Mouse (Mus musculus): Measurements from ENCODE around the gene Hbs1l.

The Hbs1l gene

GRCm38 (mm10) chr10:21295759-21296621, at the start of gene Hbs1l:
Gene Hbs1l (plus strand): TSS chr10:21295979.
- DNase-seq (ENCODE audit: low spot score in 2 of 2), result peak; percentile 91 to 93

GRCm38 (mm10) chr10:21248556-21248955, 47.2 kb upstream of the Hbs1l start:
- DNase-seq (ENCODE audit: low spot score in 2 of 2), result no peak

- peak; percentile 85 to 86 for DNase-seq (ENCODE audit: low spot score in 2 of 2)
Observed at GRCm38 (mm10) chr10:21251881-21252534, 43.8 kb upstream of the Hbs1l start.

- DNase-seq (ENCODE audit: low spot score in 2 of 2), result no peak
Observed at GRCm38 (mm10) chr10:21252800-21253199, 43.0 kb upstream of the Hbs1l start.

- no peak for DNase-seq (ENCODE audit: low spot score in 2 of 2)
Observed at GRCm38 (mm10) chr10:21254266-21255140, 41.3 kb upstream of the Hbs1l start.

- DNase-seq (ENCODE audit: low spot score in 2 of 2), result no peak
Observed at GRCm38 (mm10) chr10:21257244-21257643, 38.5 kb upstream of the Hbs1l start.

- DNase-seq (ENCODE audit: low spot score in 2 of 2), result no peak
Observed at GRCm38 (mm10) chr10:21259649-21260048, 36.1 kb upstream of the Hbs1l start.

- no peak for DNase-seq (ENCODE audit: low spot score in 2 of 2)
Observed at GRCm38 (mm10) chr10:21265188-21265587, 30.6 kb upstream of the Hbs1l start.

- no peak for DNase-seq (ENCODE audit: low spot score in 2 of 2)
Observed at GRCm38 (mm10) chr10:21267452-21267851, 28.3 kb upstream of the Hbs1l start.

GRCm38 (mm10) chr10:21268786-21269410, 26.9 kb upstream of the Hbs1l start:
- no peak for DNase-seq (ENCODE audit: low spot score in 2 of 2)

GRCm38 (mm10) chr10:21269920-21270319, 25.9 kb upstream of the Hbs1l start:
- DNase-seq (ENCODE audit: low spot score in 2 of 2), result no peak

GRCm38 (mm10) chr10:21270905-21271304, 24.9 kb upstream of the Hbs1l start:
- no peak for DNase-seq (ENCODE audit: low spot score in 2 of 2)

- no peak for DNase-seq (ENCODE audit: low spot score in 2 of 2)
Observed at GRCm38 (mm10) chr10:21271310-21271709, 24.5 kb upstream of the Hbs1l start.

- DNase-seq (ENCODE audit: low spot score in 2 of 2), result no peak
Observed at GRCm38 (mm10) chr10:21271785-21272184, 24.0 kb upstream of the Hbs1l start.

- no peak for DNase-seq (ENCODE audit: low spot score in 2 of 2)
Observed at GRCm38 (mm10) chr10:21287243-21288127, 8.3 kb upstream of the Hbs1l start.

GRCm38 (mm10) chr10:21291228-21291627, 4.6 kb upstream of the Hbs1l start:
- DNase-seq (ENCODE audit: low spot score in 2 of 2), result no peak

- no peak for DNase-seq (ENCODE audit: low spot score in 2 of 2)
Observed at GRCm38 (mm10) chr10:21294217-21294616, 1.6 kb upstream of the Hbs1l start.

GRCm38 (mm10) chr10:21295397-21295758, 401 bp upstream of the Hbs1l start:
- DNase-seq (ENCODE audit: low spot score in 2 of 2), result no peak

- no peak for DNase-seq (ENCODE audit: low spot score in 2 of 2)
Observed at GRCm38 (mm10) chr10:21298972-21299371, 3.2 kb downstream of the Hbs1l start.

GRCm38 (mm10) chr10:21301822-21302221, 6.0 kb downstream of the Hbs1l start:
- DNase-seq (ENCODE audit: low spot score in 2 of 2), result no peak
